Mouse (Mus musculus) forebrain, embryonic 13.5 days (tissue): ENCODE measurements around the gene Slc22a12. TPM values are rescaled to one million over a fixed set of nuclear protein-coding genes. Genes with fewer than 3 reads are reported as not detected.

Experiments used
- ATAC-seq: fragments of 200-750 bp; cut with Nextera tagmentation; 2 replicates; pipeline ENCODE4 v1.8.0; 2017
- H3K27ac ChIP-seq: fragments of 300-500 bp; sonication (generic); 2 replicates; pipeline ENCODE4 v1.5.1; 2015; ENCODE audit warnings: inconsistent platforms, mild to moderate bottlenecking, moderate library complexity
- H3K27me3 ChIP-seq: fragments of 300-500 bp; sonication (generic); 2 replicates; pipeline ENCODE4 v1.6.1; 2015; ENCODE audit warnings: mild to moderate bottlenecking, inconsistent platforms
- H3K36me3 ChIP-seq: fragments of 300-500 bp; sonication (generic); 2 replicates; pipeline ENCODE4 v1.6.1; 2015; ENCODE audit warnings: mild to moderate bottlenecking, inconsistent platforms; ENCODE audit not compliant: poor library complexity, severe bottlenecking
- H3K4me1 ChIP-seq: fragments of 300-500 bp; sonication (generic); 2 replicates; pipeline ENCODE4 v1.6.1; 2015; ENCODE audit warnings: inconsistent platforms
- H3K4me2 ChIP-seq: fragments of 300-500 bp; sonication (generic); 2 replicates; pipeline ENCODE4 v1.6.1; 2015; ENCODE audit warnings: inconsistent platforms, mild to moderate bottlenecking, moderate library complexity
- H3K4me3 ChIP-seq: fragments of 300-500 bp; sonication (generic); 2 replicates; pipeline ENCODE4 v1.5.1; 2015; ENCODE audit warnings: mild to moderate bottlenecking, inconsistent platforms
- H3K9ac ChIP-seq: fragments of 300-500 bp; sonication (generic); 2 replicates; pipeline ENCODE4 v1.6.1; 2015; ENCODE audit warnings: mild to moderate bottlenecking, inconsistent platforms
- H3K9me3 ChIP-seq: fragments of 300-500 bp; sonication (generic); replicated peaks from 2 replicates; pipeline ENCODE4 v1.6.1; 2016; ENCODE audit warnings: inconsistent platforms
- WGBS: fragments of 180-500 bp; shearing (Covaris S2); methylation state at CpG from one replicate; pipeline ENCODE4 v1.1.7; 2015; 5-methylcytosine and 5-hydroxymethylcytosine counted together
- polyA plus RNA-seq: library from polyadenylated mRNA; unstranded; fragments of >200 nt; fragmentation: Nextera tagmentation; extraction: Ambion mirVana; gene quantifications from 2 replicates; pipeline ENCODE4 v1.2.1, GENCODE M21; 2015

Gene Slc22a12
- polyA plus RNA-seq, 1 experiment from 2014 or later: not detected

- no peak for ATAC-seq
- no peak overlapping the region for H3K4me3 ChIP-seq
- no peaks in the 10 kb centered on the region for H3K36me3 ChIP-seq
- no peaks in the 10 kb centered on the region for H3K9me3 ChIP-seq
- peaks cover 16% of the 10 kb centered on the region for H3K4me1 ChIP-seq
- H3K27me3 ChIP-seq: no peaks in the 10 kb centered on the region
- no peak overlapping the region for H3K4me2 ChIP-seq
- no peak overlapping the region for H3K27ac ChIP-seq
- WGBS: 79% methylated on average over 8 of the region's 8 CpGs
- H3K9ac ChIP-seq: no peak overlapping the region
These were observed 5.3 kb downstream of the Slc22a12 start for GRCm38 (mm10) chr19:6537526-6537925.

DNA sequence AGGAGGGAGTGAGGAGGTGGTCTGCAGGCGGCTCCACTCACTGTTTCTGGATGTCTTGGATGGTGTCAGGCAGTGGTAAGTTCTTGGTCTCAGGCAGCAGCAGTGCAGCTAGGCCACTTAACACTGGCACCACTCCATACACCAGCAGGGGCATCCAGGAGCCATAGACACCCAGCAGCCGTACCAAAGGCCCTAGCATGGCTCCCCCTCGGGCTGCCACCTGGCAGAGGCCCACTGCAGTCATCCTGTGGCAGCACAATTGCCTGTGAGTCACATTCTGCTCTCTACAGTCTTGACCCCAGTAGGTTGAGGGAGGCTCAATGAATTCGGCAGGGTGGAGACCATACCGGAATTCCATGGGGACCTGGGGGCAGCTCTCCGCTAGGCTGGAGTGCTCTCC, 6.1 kb downstream of the Slc22a12 start:
- Histone ChIP-seq H3K27me3 (no peaks in the 10 kb centered on the region), H3K36me3 (no peaks in the 10 kb centered on the region), H3K4me1 (peaks cover 24% of the 10 kb centered on the region), H3K9ac (no peak overlapping the region), H3K4me3 (no peak overlapping the region), H3K4me2 (no peak overlapping the region), H3K9me3 (no peaks in the 10 kb centered on the region), H3K27ac (no peak overlapping the region)
- 71% methylated on average over 6 of the region's 6 CpGs for WGBS
- no peak for ATAC-seq

DNA sequence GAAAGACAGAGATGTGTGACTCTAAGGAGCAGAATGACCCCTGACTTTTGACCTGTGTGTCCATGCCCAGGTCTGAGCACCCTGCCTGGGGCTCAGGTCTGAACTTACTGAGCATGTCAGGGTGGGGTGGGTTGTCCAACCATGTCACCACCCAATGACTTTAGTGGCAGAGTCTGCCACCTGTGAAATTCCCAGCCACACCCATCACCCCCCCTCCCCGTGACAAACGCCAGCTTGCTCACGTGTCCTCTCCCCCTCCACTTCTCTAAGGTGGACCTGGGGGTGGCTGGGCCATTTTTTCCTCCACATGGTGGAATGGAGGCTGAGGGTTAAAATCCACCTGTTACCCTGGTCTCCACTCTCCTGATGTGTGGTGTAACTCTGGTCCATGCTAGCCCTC, 6.6 kb downstream of the Slc22a12 start:
- Histone ChIP-seq H3K9ac (no peak overlapping the region), H3K4me2 (no peak overlapping the region), H3K9me3 (no peaks in the 10 kb centered on the region), H3K27me3 (no peaks in the 10 kb centered on the region), H3K4me1 (peaks cover 29% of the 10 kb centered on the region), H3K27ac (peak overlapping the region; percentile 25; the same call in 1 of the 2 replicates), H3K36me3 (no peaks in the 10 kb centered on the region), H3K4me3 (no peak overlapping the region)
- no peak for ATAC-seq
- 82% methylated on average over 3 of the region's 3 CpGs for WGBS

GRCm38 (mm10) chr19:6534118-6534415, 8.8 kb downstream of the Slc22a12 start:
- Histone ChIP-seq H3K27ac (peak overlapping the region; percentile 48; the same call in 1 of the 2 replicates), H3K4me2 (no peak overlapping the region), H3K4me3 (no peak overlapping the region), H3K4me1 (peaks cover 49% of the 10 kb centered on the region), H3K36me3 (peaks cover 2% of the 10 kb centered on the region; the same call in 1 of the 2 replicates), H3K9me3 (no peaks in the 10 kb centered on the region), H3K27me3 (no peaks in the 10 kb centered on the region), H3K9ac (no peak overlapping the region)
- WGBS: 39% methylated on average over 5 of the region's 5 CpGs
- no peak for ATAC-seq

- peaks cover 52% of the 10 kb centered on the region for H3K4me1 ChIP-seq
These were observed 9.3 kb downstream of the Slc22a12 start for GRCm38 (mm10) chr19:6533290-6534117.

GRCm38 (mm10) chr19:6532656-6533055, 10.2 kb downstream of the Slc22a12 start:
- no peak for ATAC-seq
- Histone ChIP-seq H3K27me3 (no peaks in the 10 kb centered on the region), H3K27ac (peak overlapping the region; percentile 87), H3K9me3 (no peaks in the 10 kb centered on the region), H3K9ac (peak overlapping the region; percentile 82), H3K36me3 (peaks cover 7% of the 10 kb centered on the region; the same call in 1 of the 2 replicates), H3K4me3 (peak overlapping the region; percentile 49), H3K4me2 (peak overlapping the region; percentile 87), H3K4me1 (peaks cover 55% of the 10 kb centered on the region)
- 2% methylated on average over 13 of the region's 13 CpGs for WGBS

More at GRCm38 (mm10) chr19:6533290-6534117, 9.3 kb downstream of the Slc22a12 start:
- H3K36me3 ChIP-seq: peaks cover 6% of the 10 kb centered on the region; the same call in 1 of the 2 replicates
- no peaks in the 10 kb centered on the region for H3K27me3 ChIP-seq
- no peak overlapping the region for H3K4me3 ChIP-seq
- no peaks in the 10 kb centered on the region for H3K9me3 ChIP-seq
- H3K27ac ChIP-seq: peak overlapping the region; percentile 48; the same call in 1 of the 2 replicates
- ATAC-seq: no peak
- WGBS: 66% methylated on average over 11 of the region's 11 CpGs
- peak overlapping the region; percentile 87 for H3K4me2 ChIP-seq
- H3K9ac ChIP-seq: peak overlapping the region; percentile 82; the same call in 1 of the 2 replicates

DNA sequence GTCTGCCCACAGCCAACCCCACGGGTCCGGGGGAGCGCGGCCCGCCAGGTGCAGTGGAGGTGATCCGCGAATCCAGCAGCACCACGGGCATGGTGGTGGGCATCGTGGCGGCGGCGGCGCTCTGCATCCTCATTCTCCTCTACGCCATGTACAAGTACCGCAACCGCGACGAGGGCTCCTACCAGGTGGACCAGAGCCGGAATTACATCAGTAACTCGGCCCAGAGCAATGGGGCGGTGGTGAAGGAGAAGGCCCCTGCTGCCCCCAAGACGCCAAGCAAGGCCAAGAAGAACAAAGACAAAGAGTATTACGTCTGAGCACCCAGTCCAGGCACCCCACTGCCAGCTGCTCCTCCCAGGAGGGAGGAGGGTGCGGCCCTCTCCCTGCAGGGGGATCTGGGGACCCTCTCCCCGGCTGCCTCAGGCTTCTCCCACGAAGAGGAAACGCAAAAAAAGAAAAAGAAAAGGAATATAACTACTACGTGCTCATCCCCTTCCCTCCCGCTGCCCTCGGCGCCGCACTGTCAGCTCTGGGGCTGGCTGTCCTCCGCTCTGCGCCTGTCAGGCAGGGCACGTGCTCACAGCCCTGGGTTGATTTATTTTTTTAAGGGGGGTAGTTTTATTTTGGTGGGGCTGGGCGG, 10.9 kb downstream of the Slc22a12 start:
- H3K36me3 ChIP-seq: peaks cover 12% of the 10 kb centered on the region
- H3K4me2 ChIP-seq: peak overlapping the region; percentile 87
- peaks cover 58% of the 10 kb centered on the region for H3K4me1 ChIP-seq
- peak; percentile 44 for ATAC-seq
- no peaks in the 10 kb centered on the region for H3K27me3 ChIP-seq
- H3K9ac ChIP-seq: peak overlapping the region; percentile 82
- H3K9me3 ChIP-seq: no peaks in the 10 kb centered on the region
- peak overlapping the region; percentile 49 for H3K4me3 ChIP-seq
- peak overlapping the region; percentile 87 for H3K27ac ChIP-seq
- 2% methylated on average over 36 of the region's 36 CpGs for WGBS

DNA sequence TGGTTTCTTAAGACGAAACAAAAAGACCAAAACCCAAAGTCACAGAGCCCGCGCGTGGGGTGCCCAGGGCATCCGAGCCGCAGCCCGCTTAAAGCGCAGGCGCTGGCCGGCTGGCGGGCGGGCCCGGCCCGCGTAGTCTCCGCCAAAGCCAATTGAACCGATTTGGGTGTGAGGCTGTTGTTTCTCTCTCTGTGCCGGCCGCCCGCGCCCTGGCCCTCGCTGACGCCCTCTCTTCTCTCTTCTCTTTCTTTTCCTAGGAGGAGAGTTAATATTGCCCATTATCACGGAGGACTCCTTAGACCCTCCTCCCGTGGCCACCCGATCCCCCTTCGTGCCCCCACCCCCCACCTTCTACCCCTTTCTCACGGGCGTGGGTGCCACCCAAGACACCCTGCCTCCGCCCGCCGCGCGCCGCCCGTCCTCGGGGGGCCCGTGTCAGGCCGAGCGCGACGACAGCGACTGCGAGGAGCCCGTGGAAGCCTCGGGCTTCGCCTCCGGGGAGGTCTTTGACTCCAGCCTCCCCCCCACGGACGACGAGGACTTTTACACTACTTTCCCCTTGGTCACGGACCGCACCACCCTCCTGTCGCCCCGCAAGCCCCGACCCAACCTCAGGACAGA, 11.7 kb downstream of the Slc22a12 start:
- H3K36me3 ChIP-seq: peaks cover 20% of the 10 kb centered on the region
- peak overlapping the region; percentile 49 for H3K4me3 ChIP-seq
- peaks cover 58% of the 10 kb centered on the region for H3K4me1 ChIP-seq
- H3K9me3 ChIP-seq: no peaks in the 10 kb centered on the region
- H3K27me3 ChIP-seq: no peaks in the 10 kb centered on the region
- H3K9ac ChIP-seq: peak overlapping the region; percentile 82
- peak overlapping the region; percentile 87 for H3K27ac ChIP-seq
- peak; percentile 22; the same call in 1 of the 2 replicates for ATAC-seq
- under 1% methylated on average over 56 of the region's 56 CpGs for WGBS
- H3K4me2 ChIP-seq: peak overlapping the region; percentile 87

- ATAC-seq: no peak
- Histone ChIP-seq H3K27me3 (no peaks in the 10 kb centered on the region), H3K9ac (peak overlapping the region; percentile 13; the same call in 1 of the 2 replicates), H3K4me1 (peaks cover 58% of the 10 kb centered on the region), H3K4me3 (peak overlapping the region; percentile 24), H3K27ac (peak overlapping the region; percentile 41; the same call in 1 of the 2 replicates), H3K9me3 (no peaks in the 10 kb centered on the region), H3K4me2 (peak overlapping the region; percentile 48), H3K36me3 (peaks cover 24% of the 10 kb centered on the region)
- 23% methylated on average over 13 of the region's 13 CpGs for WGBS
These were observed 12.5 kb downstream of the Slc22a12 start for GRCm38 (mm10) chr19:6530359-6530758.

- Histone ChIP-seq H3K27me3 (no peaks in the 10 kb centered on the region), H3K9ac (no peak overlapping the region), H3K4me2 (peak overlapping the region; percentile 48), H3K36me3 (peaks cover 29% of the 10 kb centered on the region), H3K9me3 (no peaks in the 10 kb centered on the region), H3K4me3 (0 out of 2 replicates have a peak overlapping the region, but pooled peaks have one; percentile 24), H3K4me1 (peaks cover 58% of the 10 kb centered on the region), H3K27ac (peak overlapping the region; percentile 49)
- ATAC-seq: peak; percentile 25; the same call in 1 of the 2 replicates
- WGBS: 56% methylated on average over 14 of the region's 14 CpGs
These were observed 13.4 kb downstream of the Slc22a12 start for GRCm38 (mm10) chr19:6529265-6529985.

DNA sequence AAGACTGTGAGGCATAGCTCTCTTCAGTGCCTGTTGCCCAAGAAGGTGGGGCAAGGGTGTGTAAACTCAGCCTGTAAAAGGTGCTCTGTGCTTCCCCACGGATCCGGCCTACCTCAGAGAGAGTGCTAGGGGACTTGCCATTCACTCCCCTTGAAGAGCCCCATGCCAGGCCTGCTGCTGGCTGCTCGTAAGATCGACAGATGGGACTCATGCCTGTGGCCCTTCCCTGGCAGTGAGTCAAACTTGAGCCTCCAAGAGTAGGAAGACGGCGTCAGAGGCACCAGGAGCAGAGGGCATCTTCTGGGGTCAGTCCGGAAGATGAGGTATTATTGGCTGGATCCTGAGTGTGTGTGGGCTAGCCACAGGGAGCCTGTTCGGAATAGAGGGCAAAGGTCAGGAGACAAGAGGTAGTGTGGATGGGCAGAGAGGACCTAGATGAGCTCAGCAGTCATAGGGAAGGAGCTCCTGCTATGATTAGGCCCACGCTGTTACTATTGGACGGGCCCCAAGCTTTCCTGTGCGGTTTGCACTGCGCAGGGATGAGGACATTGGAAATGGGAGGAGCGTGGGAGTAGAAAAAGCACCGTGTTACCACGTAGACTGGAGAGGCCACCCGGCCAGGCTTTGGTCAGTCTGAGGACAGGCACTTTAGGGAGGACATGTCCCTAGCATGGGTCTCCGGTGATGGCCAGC, 14.8 kb downstream of the Slc22a12 start:
- WGBS: 83% methylated on average over 17 of the region's 17 CpGs
- Histone ChIP-seq H3K27me3 (no peaks in the 10 kb centered on the region), H3K4me3 (no peak overlapping the region), H3K9me3 (no peaks in the 10 kb centered on the region), H3K4me2 (no peak overlapping the region), H3K4me1 (peaks cover 47% of the 10 kb centered on the region), H3K36me3 (peaks cover 43% of the 10 kb centered on the region), H3K27ac (no peak overlapping the region), H3K9ac (no peak overlapping the region)
- no peak for ATAC-seq
